17 mouse cellular contexts compared by ENCODE assay signal in the genomic region with DNA sequence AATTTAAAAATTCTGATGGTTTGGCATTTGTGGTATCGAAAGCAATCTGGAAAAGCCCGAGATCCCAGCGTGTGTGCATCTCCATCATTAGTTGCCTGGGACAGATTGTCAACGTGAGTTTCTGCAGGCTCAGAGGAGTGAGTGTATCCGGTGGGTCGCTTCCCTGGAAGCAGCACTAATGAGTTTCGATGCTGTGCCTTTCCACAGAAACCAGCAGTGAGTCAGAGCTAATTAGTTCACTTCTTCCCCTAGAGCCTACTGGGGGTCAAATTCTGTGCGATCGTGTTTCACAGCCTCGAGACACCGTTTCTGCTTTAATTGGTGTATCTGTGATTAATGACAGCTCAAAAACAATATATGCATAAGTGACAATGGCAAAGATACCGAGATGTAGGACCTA. TPM values are rescaled to one million over a fixed set of nuclear protein-coding genes. Genes with fewer than 3 reads are reported as not detected.
DNase-seq lines count a peak whose midpoint lies in the region; ATAC-seq lines count a peak whose summit lies in the region.
"Had no signal": no experiment of that assay in that cellular context is flagged by ENCODE, and none has a peak within 500 bp of the region (broad histone marks: within the 10 kb centered on the region; RNA-seq: fewer than 3 reads in every experiment).

No protein-coding gene starts in this region.

- no peaks in the 10 kb centered on the region for H3K9me3 ChIP-seq in neural tube, embryonic 11.5 days (ENCODE audit: control insufficient read depth, low read length)
- H3K9me3 ChIP-seq in limb, embryonic 10.5 days (replicated peaks): no peaks in the 10 kb centered on the region
- H3K9me3 ChIP-seq: intestine, embryonic 15.5 days; liver, embryonic 13.5 days had no signal

- no peak for ATAC-seq in neural tube, embryonic 11.5 days (ENCODE audit: insufficient read depth, low FRiP score, low TSS enrichment)
- ATAC-seq: intestine, embryonic 15.5 days had no signal

- 65% methylated on average over 12 of the region's 12 CpGs for WGBS in neural tube, embryonic 11.5 days
- WGBS in limb, embryonic 10.5 days: 60% methylated on average over 12 of the region's 12 CpGs

- no peaks in the 10 kb centered on the region for H3K36me3 ChIP-seq in neural tube, embryonic 11.5 days (ENCODE audit: control insufficient read depth, insufficient read depth, low read length)
- no peaks in the 10 kb centered on the region for H3K36me3 ChIP-seq in limb, embryonic 10.5 days
- H3K36me3 ChIP-seq: intestine, embryonic 15.5 days; liver, embryonic 13.5 days had no signal

- DNase-seq in embryo, embryonic 10 days (ENCODE audit: low spot score): peak; percentile 11
- DNase-seq in embryo, embryonic 9.5 days (ENCODE audit: extremely low spot score): no peak
- peak; percentile 26 for DNase-seq in neural tube, embryonic 11.5 days (ENCODE audit: low spot score)
- no peak for DNase-seq in neural tube, embryonic 10.5 days (ENCODE audit: extremely low spot score, low spot score)
- DNase-seq in limb, embryonic 10.5 days (ENCODE audit: low spot score): no peak
- DNase-seq in ovary, postnatal 36 days (ENCODE audit: low spot score): no peak
- DNase-seq in testis, postnatal 14 days (ENCODE audit: low spot score): no peak
- no peak for DNase-seq in right cerebral cortex, postnatal 25 days
- DNase-seq: adrenal gland, postnatal 14 days; cerebellum, adult 9-11 months; gastrocnemius, postnatal 14 days; heart, postnatal 10 days; liver, embryonic 13.5 days; thymus, adult 2 months had no signal

- no peak overlapping the region for H3K4me3 ChIP-seq in neural tube, embryonic 11.5 days (ENCODE audit: low read depth, low read length)
- H3K4me3 ChIP-seq in limb, embryonic 10.5 days: no peak overlapping the region
- H3K4me3 ChIP-seq: intestine, embryonic 15.5 days; liver, embryonic 13.5 days; myocyte had no signal

- H3K9ac ChIP-seq in neural tube, embryonic 11.5 days (ENCODE audit: low read length): no peak overlapping the region
- H3K9ac ChIP-seq: intestine, embryonic 15.5 days; liver, embryonic 13.5 days had no signal

- no peaks in the 10 kb centered on the region for H3K4me1 ChIP-seq in neural tube, embryonic 11.5 days (ENCODE audit: control insufficient read depth, insufficient read depth, low read length)
- peaks cover 17% of the 10 kb centered on the region for H3K4me1 ChIP-seq in limb, embryonic 10.5 days
- H3K4me1 ChIP-seq: intestine, embryonic 15.5 days; liver, embryonic 13.5 days had no signal

- no peak overlapping the region for H3K27ac ChIP-seq in neural tube, embryonic 11.5 days (ENCODE audit: low read depth, low read length)
- H3K27ac ChIP-seq in limb, embryonic 10.5 days: 0 out of 2 replicates have a peak overlapping the region, but pooled peaks have one; percentile 7
- H3K27ac ChIP-seq: intestine, embryonic 15.5 days; kidney, postnatal 0 days; liver, embryonic 13.5 days had no signal

- H3K4me2 ChIP-seq in neural tube, embryonic 11.5 days (ENCODE audit: low read depth): no peak overlapping the region
- H3K4me2 ChIP-seq: intestine, embryonic 15.5 days; liver, embryonic 13.5 days had no signal

- H3K27me3 ChIP-seq in neural tube, embryonic 11.5 days (ENCODE audit: control insufficient read depth, insufficient read depth, low read length): no peaks in the 10 kb centered on the region
- H3K27me3 ChIP-seq in limb, embryonic 10.5 days (ENCODE audit: low read depth, poor library complexity, severe bottlenecking): no peaks in the 10 kb centered on the region
- H3K27me3 ChIP-seq: intestine, embryonic 15.5 days; liver, embryonic 13.5 days had no signal

RNA-seq across cellular contexts. Expression of a gene that starts 25.4 kb away (rescaled TPM):
- 10.0 and 10.7 TPM in 2 replicates for polyA plus RNA-seq in neural tube, embryonic 11.5 days (2014; fragmentation: Nextera tagmentation; extraction: Ambion mirVana)
- 13.3 and 18.9 TPM in 2 replicates for polyA plus RNA-seq in limb, embryonic 10.5 days (2016; fragmentation: Nextera tagmentation; extraction: Ambion mirVana)

RNA-seq across cellular contexts. Expression of a gene that starts 39.4 kb away (rescaled TPM):
- polyA plus RNA-seq in neural tube, embryonic 11.5 days (2014; fragmentation: Nextera tagmentation; extraction: Ambion mirVana): 2.3 and 2.4 TPM in 2 replicates
- polyA plus RNA-seq in limb, embryonic 10.5 days (2016; fragmentation: Nextera tagmentation; extraction: Ambion mirVana): 1.6 and 2.1 TPM in 2 replicates

Comparison
In these comparisons a context has a peak if more than half of its experiments do, and no peak if none do; other contexts are left out.
1. DNase-seq: peak in embryo, embryonic 10 days (single experiment) and neural tube, embryonic 11.5 days (single experiment); none in embryo, embryonic 9.5 days (single experiment), neural tube, embryonic 10.5 days (single experiment), limb, embryonic 10.5 days (single experiment), ovary, postnatal 36 days (single experiment), testis, postnatal 14 days (single experiment) and right cerebral cortex, postnatal 25 days (single experiment).